Mouse (Mus musculus) kidney, postnatal 36 days (tissue): ENCODE data around the gene Tm4sf19.
"Not testable (repeated sequence)": the region's sequence is repeated elsewhere in the genome, so short reads cannot be mapped to it uniquely, and the experiment has no call there.

Experiments
- DNase-seq, 2 experiments: peaks; one replicate each; pipeline ENCODE4 v3.0.0; 2021 to 2022; ENCODE audit warnings: mixed read lengths in 2 of 2

The Tm4sf19 gene

GRCm38 (mm10) chr16:32431047-32431591 lies 30.8 kb downstream of the Tm4sf19 start:
- DNase-seq = peak in 1 of 2 experiments; percentile 33

- no peak for DNase-seq
Measured at GRCm38 (mm10) chr16:32431926-32432325, 31.6 kb downstream of the Tm4sf19 start.

GRCm38 (mm10) chr16:32433138-32433537 lies 32.8 kb downstream of the Tm4sf19 start:
- no peak for DNase-seq

GRCm38 (mm10) chr16:32434066-32434465 lies 33.8 kb downstream of the Tm4sf19 start:
- DNase-seq = peak; percentile 38 to 43

- DNase-seq = no peak
Measured at GRCm38 (mm10) chr16:32434691-32435090, 34.4 kb downstream of the Tm4sf19 start.

GRCm38 (mm10) chr16:32436657-32437056 lies 36.4 kb downstream of the Tm4sf19 start:
- DNase-seq = no peak

- peak; percentile 29 to 54 for DNase-seq
Measured at GRCm38 (mm10) chr16:32437266-32437665, 37.0 kb downstream of the Tm4sf19 start.

- DNase-seq = no peak
Measured at GRCm38 (mm10) chr16:32441432-32441831, 41.1 kb downstream of the Tm4sf19 start.

- DNase-seq = not testable (repeated sequence)
Measured at GRCm38 (mm10) chr16:32444615-32445014, 44.3 kb downstream of the Tm4sf19 start.

- peak; percentile 26 to 72 for DNase-seq
Measured at GRCm38 (mm10) chr16:32445558-32445957, 45.3 kb downstream of the Tm4sf19 start.

- DNase-seq = no peak
Measured at GRCm38 (mm10) chr16:32446563-32447138, 46.3 kb downstream of the Tm4sf19 start.

- DNase-seq = no peak
Measured at GRCm38 (mm10) chr16:32449665-32450064, 49.4 kb downstream of the Tm4sf19 start.

- DNase-seq = no peak
Measured at GRCm38 (mm10) chr16:32450133-32450532, 49.8 kb downstream of the Tm4sf19 start.

- DNase-seq = no peak
Measured at GRCm38 (mm10) chr16:32453102-32453501, 52.8 kb downstream of the Tm4sf19 start.

- no peak for DNase-seq
Measured at GRCm38 (mm10) chr16:32454646-32455045, 54.3 kb downstream of the Tm4sf19 start.

GRCm38 (mm10) chr16:32456086-32456485 lies 55.8 kb downstream of the Tm4sf19 start:
- no peak for DNase-seq

GRCm38 (mm10) chr16:32456761-32457160 lies 56.5 kb downstream of the Tm4sf19 start:
- peak; percentile 34 to 41 for DNase-seq
